Mouse (Mus musculus): ENCODE data around the gene Fam19a5. TPM values are rescaled to one million over a fixed set of nuclear protein-coding genes. Genes with fewer than 3 reads are reported as not detected.
A peak's percentile ranks its signal among the peaks of the same experiment; 100 is the strongest.

Gene Fam19a5
- 10 to 100 TPM; 80.9 to 86.7 TPM for total RNA-seq (2021)

- intact Hi-C loops (cut with DNase I) = loop anchor here (5.0 to 10.0 kb wide), 3 partner anchors 201 to 1289 kb away; no protein-coding TSS in a partner anchor
- peak in 1 of 2 experiments; percentile 84 for DNase-seq (ENCODE audit: extremely low spot score in 1 of 2, low spot score in 2 of 2)
These were observed at the start of gene Fam19a5 for GRCm38 (mm10) chr15:87543599-87544338. Gene Fam19a5 (plus strand): TSS chr15:87544299.

- DNase-seq (ENCODE audit: extremely low spot score in 1 of 2, low spot score in 2 of 2) = no peak
- intact Hi-C loops (cut with DNase I) = no loop called here
These were observed 42.4 kb upstream of the Fam19a5 start for GRCm38 (mm10) chr15:87501737-87502136.

GRCm38 (mm10) chr15:87507349-87507748, 36.8 kb upstream of the Fam19a5 start:
- intact Hi-C loops (cut with DNase I) = no loop called here
- no peak for DNase-seq (ENCODE audit: extremely low spot score in 1 of 2, low spot score in 2 of 2)

- intact Hi-C loops (cut with DNase I) = no loop called here
These were observed 33.2 kb upstream of the Fam19a5 start for GRCm38 (mm10) chr15:87510886-87511285.

GRCm38 (mm10) chr15:87518161-87518560, 25.9 kb upstream of the Fam19a5 start:
- intact Hi-C loops (cut with DNase I) = no loop called here
- DNase-seq (ENCODE audit: extremely low spot score in 1 of 2, low spot score in 2 of 2) = no peak

More at GRCm38 (mm10) chr15:87510886-87511285, 33.2 kb upstream of the Fam19a5 start:
- no peak for DNase-seq (ENCODE audit: extremely low spot score in 1 of 2, low spot score in 2 of 2)

- intact Hi-C loops (cut with DNase I) = no loop called here
- no peak for DNase-seq (ENCODE audit: extremely low spot score in 1 of 2, low spot score in 2 of 2)
These were observed 14.8 kb upstream of the Fam19a5 start for GRCm38 (mm10) chr15:87529271-87529670.

GRCm38 (mm10) chr15:87541656-87542055, 2.4 kb upstream of the Fam19a5 start:
- DNase-seq (ENCODE audit: extremely low spot score in 1 of 2, low spot score in 2 of 2) = no peak
- intact Hi-C loops (cut with DNase I) = loop anchor here (5.0 to 10.0 kb wide), 3 partner anchors 199 to 1287 kb away; no protein-coding TSS in a partner anchor

- intact Hi-C loops (cut with DNase I) = loop anchor here (5.0 to 10.0 kb wide), 4 partner anchors 78 to 1290 kb away; no protein-coding TSS in a partner anchor
- DNase-seq (ENCODE audit: extremely low spot score in 1 of 2, low spot score in 2 of 2) = peak in 1 of 2 experiments; percentile 73
These were observed 466 bp downstream of the Fam19a5 start for GRCm38 (mm10) chr15:87544401-87545129.

- intact Hi-C loops (cut with DNase I) = loop anchor here (5.0 to 10.0 kb wide), 3 partner anchors 77 to 1290 kb away; no protein-coding TSS in a partner anchor
- DNase-seq (ENCODE audit: extremely low spot score in 1 of 2, low spot score in 2 of 2) = no peak
These were observed 1.1 kb downstream of the Fam19a5 start for GRCm38 (mm10) chr15:87545130-87545642.

GRCm38 (mm10) chr15:87545731-87546360, 1.7 kb downstream of the Fam19a5 start:
- intact Hi-C loops (cut with DNase I) = loop anchor here (5.0 to 10.0 kb wide), 3 partner anchors 76 to 1291 kb away; no protein-coding TSS in a partner anchor
- peak in 1 of 2 experiments; percentile 50 for DNase-seq (ENCODE audit: extremely low spot score in 1 of 2, low spot score in 2 of 2)

GRCm38 (mm10) chr15:87547022-87547421, 2.9 kb downstream of the Fam19a5 start:
- intact Hi-C loops (cut with DNase I) = loop anchor here (5.0 to 10.0 kb wide), 3 partner anchors 75 to 1292 kb away; no protein-coding TSS in a partner anchor

GRCm38 (mm10) chr15:87549724-87550123, 5.6 kb downstream of the Fam19a5 start:
- intact Hi-C loops (cut with DNase I) = loop anchor here (5.0 to 10.0 kb wide), 3 partner anchors 73 to 1295 kb away; no protein-coding TSS in a partner anchor

More at GRCm38 (mm10) chr15:87547022-87547421, 2.9 kb downstream of the Fam19a5 start:
- peak; percentile 76 to 78 for DNase-seq (ENCODE audit: extremely low spot score in 1 of 2, low spot score in 2 of 2)

GRCm38 (mm10) chr15:87550756-87551155, 6.7 kb downstream of the Fam19a5 start:
- no peak for DNase-seq (ENCODE audit: extremely low spot score in 1 of 2, low spot score in 2 of 2)
- intact Hi-C loops (cut with DNase I) = no loop called here

More at GRCm38 (mm10) chr15:87549724-87550123, 5.6 kb downstream of the Fam19a5 start:
- no peak for DNase-seq (ENCODE audit: extremely low spot score in 1 of 2, low spot score in 2 of 2)

- intact Hi-C loops (cut with DNase I) = no loop called here
These were observed 7.5 kb downstream of the Fam19a5 start for GRCm38 (mm10) chr15:87551556-87551955.

GRCm38 (mm10) chr15:87555811-87556210, 11.7 kb downstream of the Fam19a5 start:
- intact Hi-C loops (cut with DNase I) = no loop called here
- no peak for DNase-seq (ENCODE audit: extremely low spot score in 1 of 2, low spot score in 2 of 2)

More at GRCm38 (mm10) chr15:87551556-87551955, 7.5 kb downstream of the Fam19a5 start:
- no peak for DNase-seq (ENCODE audit: extremely low spot score in 1 of 2, low spot score in 2 of 2)

- intact Hi-C loops (cut with DNase I) = no loop called here
- no peak for DNase-seq (ENCODE audit: extremely low spot score in 1 of 2, low spot score in 2 of 2)
These were observed 20.2 kb downstream of the Fam19a5 start for GRCm38 (mm10) chr15:87564331-87564730.

GRCm38 (mm10) chr15:87566040-87566929, 22.2 kb downstream of the Fam19a5 start:
- intact Hi-C loops (cut with DNase I) = no loop called here
- DNase-seq (ENCODE audit: extremely low spot score in 1 of 2, low spot score in 2 of 2) = peak; percentile 54 to 60

GRCm38 (mm10) chr15:87570182-87570581, 26.1 kb downstream of the Fam19a5 start:
- DNase-seq (ENCODE audit: extremely low spot score in 1 of 2, low spot score in 2 of 2) = no peak
- intact Hi-C loops (cut with DNase I) = no loop called here

All from left cerebral cortex, postnatal 10 days (tissue).